Mouse (Mus musculus) heart, embryonic 16.5 days (tissue): ENCODE measurements at regions not wholly inside any gene's neighbourhood (a gene's known extent, or its start where the extent isn't known, plus 50 kb on each side); places are given as distances from the start of the nearest gene placed in this dataset.

ENCODE experiments used
- ATAC-seq: fragments of 200-750 bp; cut with Nextera tagmentation; replicated peaks from 2 replicates; pipeline ENCODE4 v1.8.0; 2017; ENCODE audit warnings: moderate number of reproducible peaks; ENCODE audit not compliant: insufficient read depth, low FRiP score; ENCODE audit errors: extremely low read depth
- H3K27ac ChIP-seq: fragments of 300-500 bp; sonication (generic); 2 replicates; pipeline ENCODE4 v1.5.1; 2014; ENCODE audit warnings: mild to moderate bottlenecking, low read length, control low read depth, moderate library complexity
- H3K27me3 ChIP-seq: fragments of 300-500 bp; sonication (generic); 2 replicates; pipeline ENCODE4 v1.6.1; 2014; ENCODE audit warnings: low read length, mixed read lengths; ENCODE audit not compliant: control insufficient read depth, insufficient read depth
- H3K36me3 ChIP-seq: fragments of 300-500 bp; sonication (generic); 2 replicates; pipeline ENCODE4 v1.6.1; 2014; ENCODE audit not compliant: control insufficient read depth, insufficient read depth
- H3K4me1 ChIP-seq: fragments of 300-500 bp; sonication (generic); 2 replicates; pipeline ENCODE4 v1.6.1; 2014; ENCODE audit warnings: low read length, mixed read lengths; ENCODE audit not compliant: control insufficient read depth, insufficient read depth
- H3K4me2 ChIP-seq: fragments of 300-500 bp; sonication (generic); 2 replicates; pipeline ENCODE4 v1.6.1; 2014; ENCODE audit warnings: low read depth, mild to moderate bottlenecking, control low read depth, low read length
- H3K4me3 ChIP-seq: fragments of 300-500 bp; sonication (generic); 2 replicates; pipeline ENCODE4 v1.5.1; 2014; ENCODE audit warnings: mild to moderate bottlenecking, control low read depth, low read length
- H3K9ac ChIP-seq: fragments of 300-500 bp; sonication (generic); 2 replicates; pipeline ENCODE4 v1.6.1; 2014; ENCODE audit warnings: low read length, control low read depth
- H3K9me3 ChIP-seq: fragments of 300-500 bp; sonication (generic); replicated peaks from 2 replicates; pipeline ENCODE4 v1.6.1; 2016; ENCODE audit warnings: low read length; ENCODE audit not compliant: control insufficient read depth
- WGBS: fragments of 180-500 bp; shearing (Covaris S2); extraction: QIAGEN DNeasy Blood & Tissue Kit; methylation state at CpG from one replicate; pipeline ENCODE4 v1.1.7; 2014; 5-methylcytosine and 5-hydroxymethylcytosine counted together

DNA sequence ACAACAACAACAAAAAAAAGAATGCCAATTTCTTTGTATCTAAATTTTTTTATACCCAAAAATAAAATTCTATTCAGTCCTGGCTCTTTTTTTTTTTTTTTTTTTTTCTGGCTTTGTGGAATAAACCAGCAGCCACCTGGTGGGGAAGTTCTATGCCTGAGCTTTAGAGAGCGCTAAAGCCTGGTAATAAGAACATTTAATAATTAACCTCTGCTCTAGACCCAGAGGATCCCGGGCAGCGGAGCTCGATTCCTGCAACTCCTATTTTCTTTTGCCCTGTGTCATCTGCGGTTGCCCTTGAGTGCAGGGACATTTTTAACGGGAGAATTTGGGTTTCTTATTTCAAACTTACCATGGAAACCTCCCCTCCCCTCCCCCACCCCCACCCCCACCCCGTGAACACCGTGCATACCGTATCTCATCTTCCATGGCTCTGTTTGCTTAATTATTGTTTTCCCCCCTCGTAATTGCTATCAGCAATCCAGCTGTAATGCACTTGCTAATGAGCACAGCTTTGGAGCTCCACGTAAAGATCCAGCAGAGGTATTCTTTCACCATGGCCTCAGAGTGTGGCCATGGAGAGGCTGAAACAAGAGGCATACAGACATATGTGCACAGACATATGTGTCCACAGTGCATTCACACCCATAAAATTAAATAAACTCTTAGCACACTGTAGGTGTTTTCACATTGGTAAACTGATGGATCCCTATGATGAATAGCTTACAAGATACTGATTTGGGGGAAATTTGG lies 62.8 kb upstream of the Gpr12 start:
- Histone ChIP-seq H3K9me3 (no peaks in the 10 kb centered on the region), H3K36me3 (no peaks in the 10 kb centered on the region), H3K9ac (no peak overlapping the region), H3K4me2 (no peak overlapping the region), H3K27ac (no peak overlapping the region), H3K27me3 (no peaks in the 10 kb centered on the region), H3K4me1 (no peaks in the 10 kb centered on the region), H3K4me3 (no peak overlapping the region)
- no peak for ATAC-seq
- 59% methylated on average over 11 of the region's 11 CpGs for WGBS

DNA sequence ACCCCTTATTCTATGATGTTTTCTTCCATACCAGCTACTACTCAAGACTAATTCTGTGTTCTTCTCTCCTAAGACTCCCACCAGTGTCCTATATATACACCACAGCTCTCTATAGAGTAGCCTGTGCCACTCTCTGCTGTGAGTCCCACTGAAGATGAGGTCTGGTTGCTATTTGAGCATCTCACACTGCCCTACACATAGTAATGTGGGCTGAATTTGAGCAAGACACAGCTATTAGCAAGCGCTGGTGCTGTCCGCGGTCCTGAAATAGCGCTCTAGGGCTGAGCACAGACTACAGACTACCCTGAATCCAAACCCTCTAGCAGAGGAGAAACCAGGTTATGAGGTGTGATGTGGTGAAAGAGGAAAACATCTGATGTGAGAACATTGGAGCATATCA lies 59.5 kb upstream of the Gpr12 start:
- no peaks in the 10 kb centered on the region for H3K4me1 ChIP-seq
- no peaks in the 10 kb centered on the region for H3K36me3 ChIP-seq
- ATAC-seq: no peak
- H3K9ac ChIP-seq: no peak overlapping the region
- H3K4me2 ChIP-seq: no peak overlapping the region
- no peak overlapping the region for H3K4me3 ChIP-seq
- H3K27me3 ChIP-seq: no peaks in the 10 kb centered on the region
- WGBS: 4% methylated on average over 4 of the region's 4 CpGs
- H3K27ac ChIP-seq: no peak overlapping the region
- no peaks in the 10 kb centered on the region for H3K9me3 ChIP-seq

DNA sequence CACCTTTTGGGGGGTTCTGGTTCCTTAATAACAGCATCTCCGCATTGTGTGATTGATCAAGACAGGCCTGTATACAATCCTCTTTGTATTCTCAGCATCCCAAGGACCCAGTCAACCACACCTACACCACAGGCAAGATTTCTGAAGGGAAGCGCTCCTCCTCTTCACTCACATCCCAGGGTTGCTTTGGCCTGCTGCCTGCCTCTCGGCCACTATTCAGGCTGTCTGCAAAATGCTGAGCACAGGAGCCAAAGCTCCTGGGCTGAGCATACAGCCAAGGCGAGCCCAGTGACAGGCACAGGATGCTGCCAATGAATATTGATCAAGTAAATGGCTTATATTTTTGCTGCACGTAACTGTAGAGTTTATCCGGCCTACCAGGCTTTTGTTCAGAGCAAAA lies 56.9 kb upstream of the Gpr12 start:
- Histone ChIP-seq H3K9me3 (no peaks in the 10 kb centered on the region), H3K27ac (no peak overlapping the region), H3K9ac (no peak overlapping the region), H3K4me1 (no peaks in the 10 kb centered on the region), H3K4me2 (no peak overlapping the region), H3K27me3 (no peaks in the 10 kb centered on the region), H3K36me3 (no peaks in the 10 kb centered on the region), H3K4me3 (no peak overlapping the region)
- no peak for ATAC-seq
- 76% methylated on average over 6 of the region's 6 CpGs for WGBS

DNA sequence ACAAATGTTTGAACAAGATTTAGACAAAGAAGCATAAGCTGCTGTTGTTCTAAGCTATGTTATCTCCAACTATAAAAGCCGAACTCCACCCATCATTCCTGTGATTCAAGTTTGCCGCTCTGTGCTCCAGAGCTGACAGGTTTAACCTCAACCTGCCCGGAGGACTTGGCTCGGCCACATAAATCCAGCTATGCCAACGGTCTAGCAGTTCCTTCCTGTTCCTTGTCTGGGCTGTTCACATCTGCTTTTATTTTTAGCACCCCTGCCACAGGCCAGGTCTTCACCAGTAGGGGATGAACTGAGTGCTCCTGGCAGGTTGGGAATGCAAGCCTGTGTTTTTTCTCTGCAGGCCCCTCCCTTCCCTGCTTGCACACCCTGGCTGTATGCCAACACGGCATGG lies 51.8 kb upstream of the Gpr12 start:
- Histone ChIP-seq H3K27ac (no peak overlapping the region), H3K9ac (no peak overlapping the region), H3K36me3 (no peaks in the 10 kb centered on the region), H3K4me2 (no peak overlapping the region), H3K4me3 (no peak overlapping the region), H3K27me3 (no peaks in the 10 kb centered on the region), H3K9me3 (no peaks in the 10 kb centered on the region), H3K4me1 (no peaks in the 10 kb centered on the region)
- 53% methylated on average over 6 of the region's 6 CpGs for WGBS
- ATAC-seq: no peak
